Mouse (Mus musculus) forebrain, embryonic 12.5 days (tissue): ENCODE measurements around the gene Dusp11. TPM values are rescaled to one million over a fixed set of nuclear protein-coding genes. Genes with fewer than 3 reads are reported as not detected.
"Not testable (repeated sequence)": the region's sequence is repeated elsewhere in the genome, so short reads cannot be mapped to it uniquely, and the experiment has no call there.

ENCODE experiments used
- ATAC-seq: fragments of 200-750 bp; cut with Nextera tagmentation; 2 replicates; pipeline ENCODE4 v1.8.0; 2017; ENCODE audit warnings: moderate TSS enrichment; ENCODE audit not compliant: low FRiP score
- H3K27ac ChIP-seq: fragments of 300-500 bp; sonication (generic); 2 replicates; pipeline ENCODE4 v1.5.1; 2016; ENCODE audit warnings: mild to moderate bottlenecking
- H3K27me3 ChIP-seq: fragments of 300-500 bp; sonication (generic); 2 replicates; pipeline ENCODE4 v1.6.1; 2016; ENCODE audit warnings: mild to moderate bottlenecking
- H3K36me3 ChIP-seq: fragments of 300-500 bp; sonication (generic); replicated peaks from 2 replicates; pipeline ENCODE4 v1.6.1; 2016; ENCODE audit warnings: mild to moderate bottlenecking
- H3K4me1 ChIP-seq: fragments of 300-500 bp; sonication (generic); 2 replicates; pipeline ENCODE4 v1.6.1; 2016
- H3K4me2 ChIP-seq: fragments of 300-500 bp; sonication (generic); 2 replicates; pipeline ENCODE4 v1.6.1; 2016; ENCODE audit warnings: mild to moderate bottlenecking, moderate library complexity
- H3K4me3 ChIP-seq: fragments of 300-500 bp; sonication (generic); replicated peaks from 2 replicates; pipeline ENCODE4 v1.5.1; 2016; ENCODE audit warnings: mild to moderate bottlenecking
- H3K9ac ChIP-seq: fragments of 300-500 bp; sonication (generic); 2 replicates; pipeline ENCODE4 v1.6.1; 2016; ENCODE audit warnings: mild to moderate bottlenecking
- H3K9me3 ChIP-seq: fragments of 300-500 bp; sonication (generic); 2 replicates; pipeline ENCODE4 v1.6.1; 2016
- WGBS: fragments of 180-500 bp; shearing (Covaris S2); methylation state at CpG from one replicate; pipeline ENCODE4 v1.1.7; 2016; 5-methylcytosine and 5-hydroxymethylcytosine counted together
- polyA plus RNA-seq: library from polyadenylated mRNA; unstranded; fragments of >200 nt; fragmentation: Nextera tagmentation; extraction: Ambion mirVana; gene quantifications from 2 replicates; pipeline ENCODE4 v1.2.1, GENCODE M21; 2016

Dusp11 gene
- polyA plus RNA-seq: 47.3 and 49.5 TPM in 2 replicates

GRCm38 (mm10) chr6:85961101-85962091 lies at the start of gene Dusp11:
TSS of gene Dusp11 (minus strand) at chr6:85961667.
- no peaks in the 10 kb centered on the region for H3K27me3 ChIP-seq
- peak within 1 kb of the TSS; percentile 98 for H3K27ac ChIP-seq
- WGBS: under 1% methylated on average over 70 of the region's 70 CpGs
- H3K4me3 ChIP-seq: peak within 1 kb of the TSS; percentile 87
- ATAC-seq: peak; percentile 97
- peak within 1 kb of the TSS; percentile 88 for H3K9ac ChIP-seq
- H3K4me1 ChIP-seq: peaks cover 14% of the 10 kb centered on the region
- peaks cover 14% of the 10 kb centered on the region for H3K36me3 ChIP-seq
- H3K4me2 ChIP-seq: peak within 1 kb of the TSS; percentile 66
- no peaks in the 10 kb centered on the region for H3K9me3 ChIP-seq

GRCm38 (mm10) chr6:86009980-86010379 lies 48.5 kb upstream of the Dusp11 start:
- Histone ChIP-seq H3K9ac (no peak overlapping the region), H3K4me1 (no peaks in the 10 kb centered on the region), H3K9me3 (no peaks in the 10 kb centered on the region), H3K36me3 (no peaks in the 10 kb centered on the region), H3K4me3 (no peak overlapping the region), H3K27ac (no peak overlapping the region), H3K4me2 (no peak overlapping the region), H3K27me3 (no peaks in the 10 kb centered on the region)
- WGBS: 31% methylated on average over 4 of the region's 4 CpGs
- ATAC-seq: no peak

GRCm38 (mm10) chr6:86004271-86005148 lies 43.0 kb upstream of the Dusp11 start:
- Histone ChIP-seq H3K27ac (no peak overlapping the region), H3K4me1 (no peaks in the 10 kb centered on the region), H3K36me3 (no peaks in the 10 kb centered on the region), H3K9me3 (no peaks in the 10 kb centered on the region), H3K9ac (no peak overlapping the region), H3K4me2 (peak overlapping the region; percentile 37), H3K27me3 (0 out of 2 replicates have a peak, but pooled peaks cover 5% of the 10 kb centered on the region), H3K4me3 (no peak overlapping the region)
- WGBS: 15% methylated on average over 18 of the region's 18 CpGs
- peak; percentile 83 for ATAC-seq

- H3K27me3 ChIP-seq: 0 out of 2 replicates have a peak, but pooled peaks cover 5% of the 10 kb centered on the region
- H3K9me3 ChIP-seq: no peaks in the 10 kb centered on the region
- no peak overlapping the region for H3K27ac ChIP-seq
- H3K36me3 ChIP-seq: no peaks in the 10 kb centered on the region
- no peaks in the 10 kb centered on the region for H3K4me1 ChIP-seq
- no peak overlapping the region for H3K9ac ChIP-seq
- WGBS: 77% methylated on average over 18 of the region's 18 CpGs
- ATAC-seq: no peak
- H3K4me3 ChIP-seq: no peak overlapping the region
- no peak overlapping the region for H3K4me2 ChIP-seq
Observed at GRCm38 (mm10) chr6:86003405-86003925, 42.0 kb upstream of the Dusp11 start.

- not testable (repeated sequence) for H3K9me3 ChIP-seq, H3K27ac ChIP-seq, H3K36me3 ChIP-seq, H3K4me3 ChIP-seq, H3K4me2 ChIP-seq, H3K4me1 ChIP-seq, H3K27me3 ChIP-seq, ATAC-seq, H3K9ac ChIP-seq
- WGBS: 88% methylated on average over 5 of the region's 5 CpGs
Observed at GRCm38 (mm10) chr6:85990774-85991173, 29.3 kb upstream of the Dusp11 start.

- not testable (repeated sequence) for H3K9me3 ChIP-seq, H3K4me2 ChIP-seq, H3K4me3 ChIP-seq, ATAC-seq, H3K36me3 ChIP-seq, H3K27ac ChIP-seq, H3K27me3 ChIP-seq, H3K9ac ChIP-seq, H3K4me1 ChIP-seq
- WGBS: 82% methylated on average over 5 of the region's 5 CpGs
Observed at GRCm38 (mm10) chr6:85989570-85989969, 28.1 kb upstream of the Dusp11 start.

GRCm38 (mm10) chr6:85984351-85984750 lies 22.9 kb upstream of the Dusp11 start:
- Histone ChIP-seq H3K36me3 (no peaks in the 10 kb centered on the region), H3K4me3 (no peak overlapping the region), H3K27ac (no peak overlapping the region), H3K4me2 (no peak overlapping the region), H3K27me3 (no peaks in the 10 kb centered on the region), H3K9ac (no peak overlapping the region), H3K9me3 (no peaks in the 10 kb centered on the region), H3K4me1 (no peaks in the 10 kb centered on the region)
- no peak for ATAC-seq
- WGBS: 76% methylated on average over 8 of the region's 8 CpGs

GRCm38 (mm10) chr6:85978736-85979135 lies 17.3 kb upstream of the Dusp11 start:
- H3K27me3 ChIP-seq, H3K9me3 ChIP-seq, H3K9ac ChIP-seq, H3K4me2 ChIP-seq, H3K4me3 ChIP-seq, H3K4me1 ChIP-seq, H3K27ac ChIP-seq, ATAC-seq, H3K36me3 ChIP-seq: not testable (repeated sequence)
- WGBS: 75% methylated on average over 4 of the region's 4 CpGs

- 89% methylated on average over 5 of the region's 5 CpGs for WGBS
- Histone ChIP-seq H3K4me1 (no peaks in the 10 kb centered on the region), H3K27ac (no peak overlapping the region), H3K36me3 (no peaks in the 10 kb centered on the region), H3K9ac (no peak overlapping the region), H3K4me3 (no peak overlapping the region), H3K9me3 (no peaks in the 10 kb centered on the region), H3K4me2 (no peak overlapping the region), H3K27me3 (no peaks in the 10 kb centered on the region)
- no peak for ATAC-seq
Observed at GRCm38 (mm10) chr6:85976242-85976641, 14.8 kb upstream of the Dusp11 start.

GRCm38 (mm10) chr6:85975761-85976160 lies 14.3 kb upstream of the Dusp11 start:
- Histone ChIP-seq H3K4me2 (no peak overlapping the region), H3K9ac (no peak overlapping the region), H3K27me3 (no peaks in the 10 kb centered on the region), H3K4me3 (no peak overlapping the region), H3K36me3 (no peaks in the 10 kb centered on the region), H3K9me3 (no peaks in the 10 kb centered on the region), H3K27ac (no peak overlapping the region), H3K4me1 (no peaks in the 10 kb centered on the region)
- ATAC-seq: no peak
- WGBS: 94% methylated on average over 1 of the region's 1 CpGs

- H3K4me2 ChIP-seq: no peak overlapping the region
- no peak overlapping the region for H3K27ac ChIP-seq
- H3K4me3 ChIP-seq: no peak overlapping the region
- no peaks in the 10 kb centered on the region for H3K4me1 ChIP-seq
- H3K36me3 ChIP-seq: no peaks in the 10 kb centered on the region
- 66% methylated on average over 10 of the region's 10 CpGs for WGBS
- no peaks in the 10 kb centered on the region for H3K27me3 ChIP-seq
- no peak overlapping the region for H3K9ac ChIP-seq
- no peak for ATAC-seq
- no peaks in the 10 kb centered on the region for H3K9me3 ChIP-seq
Observed at GRCm38 (mm10) chr6:85974941-85975617, 13.6 kb upstream of the Dusp11 start.

GRCm38 (mm10) chr6:85973336-85973735 lies 11.9 kb upstream of the Dusp11 start:
- H3K9me3 ChIP-seq: no peaks in the 10 kb centered on the region
- 84% methylated on average over 3 of the region's 3 CpGs for WGBS
- no peaks in the 10 kb centered on the region for H3K27me3 ChIP-seq
- no peak for ATAC-seq
- H3K9ac ChIP-seq: no peak overlapping the region
- H3K36me3 ChIP-seq: no peaks in the 10 kb centered on the region
- H3K4me2 ChIP-seq: no peak overlapping the region
- H3K4me1 ChIP-seq: no peaks in the 10 kb centered on the region
- H3K4me3 ChIP-seq: no peak overlapping the region
- H3K27ac ChIP-seq: no peak overlapping the region
